Mouse (Mus musculus) G1E (cell line): ENCODE measurements around the gene Higd1c.

Experiments used
- CTCF ChIP-seq: IDR thresholded peaks from 2 replicates; pipeline ENCODE4 v1.5.1; 2012; ENCODE audit warnings: low read depth, low read length, inconsistent platforms, mixed read lengths
- GATA1 ChIP-seq: IDR thresholded peaks from 2 replicates; pipeline ENCODE4 v1.6.1; 2012; ENCODE audit warnings: borderline replicate concordance, low read length, inconsistent platforms, mixed read lengths
- GATA2 ChIP-seq: IDR thresholded peaks from 2 replicates; pipeline ENCODE4 v1.6.1; 2012; ENCODE audit warnings: low read depth, low read length, inconsistent platforms, borderline replicate concordance
- POLR2AphosphoS5 ChIP-seq: IDR thresholded peaks from 2 replicates; pipeline ENCODE4 v1.6.1; 2012; ENCODE audit warnings: low read depth, low read length, inconsistent platforms; ENCODE audit not compliant: insufficient replicate concordance
- TAL1 ChIP-seq: conservative IDR thresholded peaks from 2 replicates; pipeline ENCODE4 v1.6.1; 2012; ENCODE audit warnings: low read depth, low read length, inconsistent platforms, mixed read lengths

GRCm38 (mm10) chr15:100422899-100423860 is 58.8 kb downstream of the Higd1c start:
- no peak for TF ChIP-seq CTCF
- TF ChIP-seq POLR2AphosphoS5 = no peak
- no peak for TF ChIP-seq GATA1
- no peak for TF ChIP-seq TAL1
- no peak for TF ChIP-seq GATA2
